Mouse (Mus musculus) frontal cortex, adult (tissue): ENCODE results near the gene Gm20605.

Experiments
- ATAC-seq: cut with Nextera tagmentation; 2 replicates; pipeline ENCODE4 v1.9.2; 2017; ENCODE audit warnings: mild to moderate bottlenecking, moderate library complexity, mixed read lengths; ENCODE audit not compliant: low TSS enrichment

Gm20605 gene

DNA sequence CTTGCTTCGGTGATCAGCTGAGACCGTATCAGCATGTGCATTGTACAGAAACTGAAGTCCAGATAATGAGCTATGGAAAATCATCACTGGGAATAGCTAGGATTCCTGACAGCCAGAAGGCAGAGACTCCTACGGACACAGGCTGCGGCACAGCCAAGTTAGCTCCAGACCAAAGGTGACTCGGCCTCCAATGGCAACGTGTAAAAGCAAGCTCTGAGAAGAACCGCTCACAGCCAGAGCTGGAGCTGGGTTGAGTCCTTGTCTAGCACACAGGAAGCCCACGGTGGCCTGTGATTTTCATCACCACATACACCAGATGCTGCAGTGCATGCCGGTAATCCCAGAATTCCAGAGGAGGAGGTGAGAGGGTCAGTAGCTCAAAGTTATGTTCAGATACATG lies 61.6 kb downstream of the Gm20605 start:
- ATAC-seq, result no peak

DNA sequence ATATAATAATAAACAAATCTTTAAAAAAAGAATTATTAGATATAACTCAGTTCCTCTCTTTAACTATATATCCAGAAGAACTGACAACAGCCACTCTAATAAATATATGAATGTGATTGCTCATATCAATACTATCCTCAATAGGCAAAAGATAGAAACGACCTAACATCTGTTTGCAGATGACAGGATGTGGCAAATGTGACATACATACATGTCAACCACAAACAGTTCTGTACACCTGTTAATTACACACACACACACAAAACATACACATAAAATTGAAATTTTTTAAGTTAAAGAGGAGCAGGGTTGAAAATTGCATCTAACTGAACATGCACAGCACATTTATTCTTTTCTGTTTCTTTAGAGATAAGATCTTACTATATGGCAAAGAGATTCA lies 62.9 kb downstream of the Gm20605 start:
- no peak for ATAC-seq
